Mouse (Mus musculus) layer of hippocampus, adult 9-11 months (tissue): ENCODE measurements around the gene Rpl38.
A peak's percentile ranks its signal among the peaks of the same experiment; 100 is the strongest.

Experiments
- DNase-seq: peaks from one replicate; pipeline ENCODE4 v3.0.0; 2022

The Rpl38 gene

GRCm38 (mm10) chr11:114711393-114711792 is 43.1 kb downstream of the Rpl38 start:
- no peak for DNase-seq

- DNase-seq, result no peak
Measured at GRCm38 (mm10) chr11:114711861-114712260, 43.5 kb downstream of the Rpl38 start.

GRCm38 (mm10) chr11:114714526-114714925 is 46.2 kb downstream of the Rpl38 start:
- DNase-seq, result peak; percentile 67

GRCm38 (mm10) chr11:114715531-114715930 is 47.2 kb downstream of the Rpl38 start:
- no peak for DNase-seq

GRCm38 (mm10) chr11:114720535-114720934 is 52.2 kb downstream of the Rpl38 start:
- DNase-seq, result no peak
